Mouse (Mus musculus): ENCODE data around the gene Sec14l5.

DNA sequence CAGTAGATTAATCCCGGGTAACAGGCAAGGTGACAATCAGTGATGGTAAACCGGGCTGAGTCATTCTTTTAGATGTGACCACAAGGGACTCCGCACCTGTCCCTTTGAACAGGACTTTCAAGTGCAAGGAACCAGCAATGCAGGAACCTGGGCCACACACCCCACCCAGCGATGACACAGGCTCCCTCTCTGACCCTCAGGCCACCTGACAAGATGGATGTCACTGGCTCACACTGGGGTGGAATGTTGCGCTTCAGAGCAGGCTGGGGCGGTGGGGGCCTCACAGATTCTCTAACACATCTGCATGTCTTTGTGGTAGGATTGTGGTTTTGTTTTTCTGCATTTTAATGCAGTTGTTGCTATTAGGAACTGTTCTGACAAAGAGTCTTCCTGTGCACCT, 23.4 kb upstream of the Sec14l5 start:
- TF ChIP-seq CTCF (IDR thresholded peaks at IDR 0.05; ENCODE audit: low read depth) (no peak), EP300 (optimal IDR thresholded peaks at IDR 0.05) (no peak)

Measured in stomach, postnatal 0 days (tissue).